Mouse (Mus musculus) central nervous system, embryonic 14 days (tissue): ENCODE results near the gene Rps27a. TPM values are rescaled to one million over a fixed set of nuclear protein-coding genes. Genes with fewer than 3 reads are reported as not detected.

Source experiments
- polyA plus RNA-seq: library from polyadenylated mRNA; depleted of rRNA; stranded (reverse); fragments of >200 nt; gene quantifications from 2 replicates; pipeline ENCODE4 v1.2.3, GENCODE M21; 2012; rRNA removed

Rps27a gene
- 1,086 and 1,219 TPM in 2 replicates for polyA plus RNA-seq

DNA sequence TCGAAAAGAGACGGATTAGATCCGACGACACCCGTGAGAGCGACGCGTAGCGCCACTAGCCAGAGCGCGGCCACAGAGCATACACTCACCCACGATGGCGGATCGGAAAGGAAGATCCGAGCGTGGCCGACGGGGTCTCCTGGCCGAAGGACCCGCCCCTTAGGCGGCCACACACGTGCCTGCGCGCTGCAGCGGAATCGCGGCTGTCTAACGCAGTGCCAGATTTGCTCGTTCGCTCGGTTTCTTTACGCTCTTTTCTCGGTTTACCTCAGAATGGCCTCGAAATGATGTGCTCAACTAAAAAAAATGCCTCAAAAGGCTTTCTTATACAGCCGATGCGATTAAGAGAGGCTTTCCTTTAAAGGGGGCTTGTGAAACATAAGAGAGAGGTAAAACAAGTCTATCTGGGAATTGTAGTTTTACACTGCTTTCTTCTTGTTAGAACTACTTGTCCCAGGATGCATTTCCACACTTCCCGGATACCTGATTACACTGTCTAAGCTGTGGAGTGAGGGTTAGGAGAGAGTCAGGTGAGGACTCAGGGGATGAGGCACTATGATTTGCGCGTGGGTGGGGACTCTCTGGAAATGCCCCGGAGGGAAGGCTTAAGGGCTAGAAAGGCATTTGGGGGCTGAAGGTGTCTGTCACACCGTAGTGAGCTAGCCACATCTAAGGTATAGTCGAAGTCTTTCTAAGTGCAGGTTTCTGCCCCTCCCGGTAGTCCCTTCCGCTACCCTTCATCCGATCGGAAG is at the start of gene Rps27a, which contains the start of gene Clhc1:
Gene Rps27a, minus strand, starts transcription at position 358 of the 752 bp plus-strand sequence.
Gene Clhc1, plus strand, starts transcription at position 199 of the 752 bp plus-strand sequence.

DNA sequence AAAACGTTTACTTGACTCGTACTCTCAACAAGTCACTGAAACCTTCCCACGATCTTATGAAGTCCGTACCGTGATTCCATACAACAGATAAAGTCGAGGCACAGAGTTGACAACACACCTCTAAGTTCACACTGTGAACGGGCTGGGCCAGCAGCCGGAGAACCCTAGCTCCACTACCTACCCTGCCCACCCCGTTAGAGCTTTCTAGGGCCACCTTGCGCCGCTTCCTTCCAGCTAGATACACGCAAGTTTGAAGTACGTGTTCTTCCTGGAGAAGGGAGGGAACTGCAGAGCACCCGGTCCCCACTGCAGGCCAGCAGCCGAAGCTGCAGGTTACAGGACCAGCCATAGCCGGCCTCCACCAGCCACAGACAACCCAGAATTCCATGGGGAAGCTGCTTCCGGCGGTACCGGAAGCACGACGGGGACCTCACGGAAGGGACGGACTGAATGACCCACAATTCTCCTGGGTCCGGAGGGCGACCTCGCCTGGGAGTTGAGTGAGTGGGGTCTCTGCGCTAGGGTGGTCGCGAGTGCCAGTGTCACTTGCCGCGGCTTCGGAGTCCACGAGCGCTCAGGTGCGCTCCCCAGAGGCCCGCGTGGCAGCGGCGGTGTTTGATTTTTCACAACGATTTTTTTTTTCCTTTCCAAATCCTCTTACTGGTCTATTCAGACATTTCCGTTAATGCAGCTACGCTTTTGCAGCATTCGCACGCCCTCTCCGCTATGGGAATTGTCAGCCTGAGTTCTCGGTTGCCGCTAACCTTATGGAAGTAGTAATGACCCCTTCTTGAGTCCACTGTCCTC is 21.7 kb downstream of the Rps27a start, which contains the start of gene Mtif2:
Gene Mtif2, plus strand, starts transcription at position 421 of the 807 bp plus-strand sequence.

DNA sequence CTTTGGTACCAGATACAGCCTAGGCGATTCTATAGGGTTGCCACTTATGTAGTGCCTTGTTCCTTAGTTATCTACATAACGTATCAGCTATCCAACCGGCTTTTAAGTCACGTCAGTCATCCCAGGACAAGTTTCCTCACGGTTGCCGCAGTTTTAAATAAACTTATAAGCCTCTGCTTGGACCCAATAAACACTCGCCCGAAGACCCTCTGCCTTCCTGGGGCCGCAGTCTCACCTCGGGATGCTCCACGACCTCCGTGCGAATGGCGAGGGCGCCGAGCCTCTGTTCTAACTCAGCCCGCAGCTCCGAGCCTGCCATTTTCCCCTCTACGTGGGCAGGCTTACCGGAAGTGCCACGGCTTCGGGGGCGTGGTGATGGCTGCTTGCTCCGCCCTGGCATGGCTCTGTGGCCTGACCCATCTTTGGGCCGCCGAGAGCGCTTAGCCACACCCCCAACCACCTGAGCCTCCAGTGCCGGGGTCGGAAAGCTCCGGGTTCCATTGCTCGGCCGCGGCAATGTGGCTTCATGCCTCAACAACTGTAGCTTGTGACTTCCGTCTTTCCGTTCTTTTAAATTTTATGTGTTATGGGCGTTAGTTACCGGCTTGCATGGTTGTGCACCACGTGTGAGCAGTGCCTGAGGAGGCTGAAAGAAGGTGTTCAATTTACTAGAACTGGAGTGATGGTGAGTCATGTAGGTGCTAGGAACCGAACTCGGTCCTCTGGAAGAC is 33.1 kb downstream of the Rps27a start, which contains the start of gene Prorsd1:
Gene Prorsd1, minus strand, starts transcription at position 352 of the 731 bp plus-strand sequence.

Other genes with a start within 250 kb of the Rps27a start
- 24.7 and 29.4 TPM in 2 replicates for gene Ccdc88a, start 174.5 kb downstream of the Rps27a start, polyA plus RNA-seq
- 5.4 and 7.2 TPM in 2 replicates for gene Prorsd1, start 33.1 kb downstream of the Rps27a start, polyA plus RNA-seq
- 30.7 and 36.0 TPM in 2 replicates for gene Mtif2, start 21.7 kb downstream of the Rps27a start, polyA plus RNA-seq
- 0.15 and 0.23 TPM in 2 replicates for gene Clhc1, start 159 bp downstream of the Rps27a start, polyA plus RNA-seq
- gene Rtn4, start 144.8 kb upstream of the Rps27a start, polyA plus RNA-seq: 278 and 296 TPM in 2 replicates